Mouse (Mus musculus) kidney, adult 2 months (tissue): Measurements from ENCODE around the gene Vmn1r188.

Experiments used
- CTCF ChIP-seq: fragments of 200-500 bp; conservative IDR thresholded peaks from 2 replicates; pipeline ENCODE4 v1.5.1; 2011; ENCODE audit warnings: low read depth, mild to moderate bottlenecking, control low read depth, low read length, moderate library complexity, mixed read lengths; ENCODE audit not compliant: insufficient read depth, insufficient read length
- POLR2A ChIP-seq: fragments of 200-500 bp; IDR thresholded peaks from one replicate; pipeline ENCODE4 v1.6.1; 2011; ENCODE audit warnings: low read depth, low read length, control low read depth

DNA sequence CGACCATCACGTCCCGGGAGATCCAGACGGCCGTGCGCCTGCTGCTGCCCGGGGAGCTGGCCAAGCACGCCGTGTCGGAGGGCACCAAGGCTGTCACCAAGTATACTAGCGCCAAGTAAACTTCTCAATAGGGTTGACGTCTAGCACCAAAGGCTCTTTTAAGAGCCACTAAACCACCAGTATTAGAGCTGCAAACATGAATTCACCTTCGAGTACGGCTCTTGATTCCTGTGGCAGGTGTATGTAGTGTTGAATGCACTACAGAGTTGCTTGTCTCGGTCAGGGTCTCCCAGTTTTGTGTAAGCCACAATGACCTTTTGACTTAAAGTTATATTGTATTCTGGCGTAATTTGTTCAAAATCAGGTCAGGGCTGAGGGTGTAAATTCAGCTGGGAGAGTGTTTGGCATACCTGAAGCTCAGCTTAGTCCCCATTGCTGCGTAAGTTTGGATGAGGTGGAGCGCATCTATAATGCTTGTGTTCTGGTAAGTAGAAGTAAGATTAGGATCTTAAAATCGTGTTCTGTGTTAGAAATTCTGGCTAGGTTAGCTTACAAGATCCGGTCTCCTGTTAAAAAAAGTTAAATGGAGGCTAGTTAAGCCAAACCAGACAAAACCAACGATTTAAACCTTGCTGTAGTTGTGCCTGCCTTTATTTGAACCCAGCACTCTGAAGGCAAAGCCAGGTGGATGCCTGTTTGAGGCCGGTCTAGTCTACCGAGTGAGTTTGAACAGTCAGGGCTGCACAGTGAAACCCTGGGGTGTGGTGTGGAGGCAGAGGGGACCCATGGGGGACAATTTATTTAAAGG, 47.9 kb upstream of the Vmn1r188 start:
- TF ChIP-seq CTCF (no peak), POLR2A (no peak)
